ENCODE assay signal across 10 mouse cellular contexts in genomic region chr4:99182660-99183431, GRCm38 (mm10). TPM values are rescaled to one million over a fixed set of nuclear protein-coding genes. Genes with fewer than 3 reads are reported as not detected.
DNase-seq lines count a peak whose midpoint lies in the region; ATAC-seq and TF ChIP-seq lines count a peak whose summit lies in the region.
"Had no signal": no experiment of that assay in that cellular context is flagged by ENCODE, and none has a peak within 500 bp of the region (broad histone marks: within the 10 kb centered on the region; RNA-seq: fewer than 3 reads in every experiment).

No protein-coding gene starts in this region.

- peak; percentile 72 for TF ChIP-seq CTCF in left cerebral cortex, adult 2 months (IDR thresholded peaks at IDR 0.05)
- peak in 2 of 3 experiments; percentile 61 to 87; a peak in 4 of 6 replicates for TF ChIP-seq CTCF in MEL (IDR thresholded peaks at IDR 0.05 in 2 of 3, conservative IDR thresholded peaks at IDR 0.05 in 1 of 3; ENCODE audit: control insufficient read depth in 1 of 3, insufficient read depth in 1 of 3, low read depth in 2 of 3, low read length in 3 of 3, poor library complexity in 1 of 3, severe bottlenecking in 1 of 3)

- peak overlapping the region; percentile 37 for H3K9ac ChIP-seq in MEL (ENCODE audit: control insufficient read depth, low read depth, low read length, poor library complexity, severe bottlenecking)
- H3K9ac ChIP-seq: embryonic facial prominence, embryonic 15.5 days; liver, embryonic 13.5 days had no signal

- ATAC-seq in common myeloid progenitor, adult 5-6 weeks (replicated peaks; ENCODE audit: low read depth, poor library complexity, severe bottlenecking): peak; percentile 71
- peak; percentile 59; the same call in 1 of the 2 replicates for ATAC-seq in megakaryocyte-erythroid progenitor cell, adult 5-6 weeks (replicated peaks; ENCODE audit: low FRiP score, low TSS enrichment, poor library complexity, severe bottlenecking)

- H3K4me1 ChIP-seq in MEL (ENCODE audit: control insufficient read depth in 1 of 2, insufficient read depth in 2 of 2, low read length in 2 of 2): no peaks in the 10 kb centered on the region; a peak in 2 of 4 replicates
- H3K4me1 ChIP-seq: liver, embryonic 13.5 days had no signal

- TF ChIP-seq POLR2A in MEL (IDR thresholded peaks at IDR 0.05; ENCODE audit: control insufficient read depth in 1 of 2, insufficient read depth in 1 of 2, low read depth in 1 of 2, low read length in 2 of 2, poor library complexity in 1 of 2): no peak

- no peak overlapping the region for H3K27ac ChIP-seq in left cerebral cortex, adult 2 months
- H3K27ac ChIP-seq in MEL (ENCODE audit: control insufficient read depth, low read depth, low read length): no peak overlapping the region
- H3K27ac ChIP-seq: embryonic facial prominence, embryonic 15.5 days; liver, embryonic 13.5 days had no signal

- DNase-seq in left cerebral cortex, adult 2 months (ENCODE audit: extremely low spot score in 1 of 2, low spot score in 2 of 2): no peak
- DNase-seq in left cerebral cortex, adult 18-20 months (ENCODE audit: low spot score in 2 of 2): no peak
- peak; percentile 82 for DNase-seq in MEL (ENCODE audit: low read depth, low spot score)
- DNase-seq in layer of hippocampus, postnatal 10 days (ENCODE audit: low spot score in 2 of 2): no peak
- no peak for DNase-seq in gastrocnemius, postnatal 10 days
- no peak for DNase-seq in kidney, postnatal 25 days
- DNase-seq: liver, embryonic 13.5 days had no signal

- TF ChIP-seq EP300 in MEL (IDR thresholded peaks at IDR 0.05; ENCODE audit: low read depth in 1 of 2, low read length in 2 of 2): no peak

- H3K36me3 ChIP-seq in MEL (ENCODE audit: control insufficient read depth in 1 of 2, insufficient read depth in 2 of 2, low read length in 2 of 2): no peaks in the 10 kb centered on the region
- H3K36me3 ChIP-seq: embryonic facial prominence, embryonic 15.5 days; liver, embryonic 13.5 days had no signal

- H3K79me2 ChIP-seq in MEL (ENCODE audit: control insufficient read depth, insufficient read depth, low read length, poor library complexity): no peaks in the 10 kb centered on the region

- H3K9me3 ChIP-seq in MEL (replicated peaks; ENCODE audit: insufficient read depth, low read length): no peaks in the 10 kb centered on the region
- H3K9me3 ChIP-seq: embryonic facial prominence, embryonic 15.5 days; liver, embryonic 13.5 days had no signal

- H3K27me3 ChIP-seq in MEL (ENCODE audit: control insufficient read depth in 1 of 2, insufficient read depth in 2 of 2, low read length in 2 of 2): no peaks in the 10 kb centered on the region; a peak in 1 of 4 replicates
- H3K27me3 ChIP-seq: embryonic facial prominence, embryonic 15.5 days; liver, embryonic 13.5 days had no signal

- intact Hi-C loops in left cerebral cortex, adult 2 months (cut with DNase I): loop anchor here (5.0 kb wide), 4 partner anchors 61 to 461 kb away; partner anchors contain the start of gene Dock7

- peak; percentile 97 for TF ChIP-seq RAD21 in MEL (IDR thresholded peaks at IDR 0.05; ENCODE audit: low read depth, low read length)

- no peak overlapping the region for H3K4me3 ChIP-seq in left cerebral cortex, adult 2 months
- peak overlapping the region; percentile 31 to 38; a peak in 3 of 4 replicates for H3K4me3 ChIP-seq in MEL (ENCODE audit: control insufficient read depth in 1 of 2, insufficient read depth in 1 of 2, low read depth in 2 of 2, low read length in 2 of 2)
- H3K4me3 ChIP-seq: embryonic facial prominence, embryonic 15.5 days; liver, embryonic 13.5 days had no signal

TF ChIP-seq in MEL, 35 proteins besides CTCF, POLR2A, EP300 and RAD21:
- TF ChIP-seq ZC3H11A (IDR thresholded peaks at IDR 0.05; ENCODE audit: low read depth, low read length): peak; percentile 89
- no peak for TF ChIP-seq MEF2A (IDR thresholded peaks at IDR 0.05; ENCODE audit: extremely low read depth, insufficient replicate concordance, low read depth, low read length, poor library complexity, severe bottlenecking)
- peak; percentile 80 for TF ChIP-seq SMC3 (IDR thresholded peaks at IDR 0.05; ENCODE audit: low read depth, low read length)
- TF ChIP-seq NRF1 (IDR thresholded peaks at IDR 0.05; ENCODE audit: insufficient read depth, low read depth, low read length, poor library complexity, severe bottlenecking): peak; percentile 58; the same call in 1 of the 2 replicates
- TF ChIP-seq ZNF384 (IDR thresholded peaks at IDR 0.05; ENCODE audit: low read depth, low read length): peak; percentile 96
TF ChIP-seq in MEL: peak in this region for 4.

RNA-seq across cellular contexts. Expression of gene Atg4c, which starts 10.9 kb away (rescaled TPM):
- total RNA-seq in left cerebral cortex, adult 2 months (2021): 10 to 100 TPM; 44.8 to 46.8 TPM
- total RNA-seq in left cerebral cortex, adult 18-20 months (2021): 10 to 100 TPM; 42.7 to 44.2 TPM
- total RNA-seq in MEL (2012; rRNA removed): 1.2 and 1.9 TPM in 2 replicates
- polyA plus RNA-seq in MEL (2012; ENCODE audit: insufficient read depth in 1 of 2, insufficient read length in 2 of 2, low read depth in 1 of 2, low replicate concordance in 2 of 2, missing spikeins in 1 of 2): 1 to 10 TPM in 1 of 2 experiments, not detected in 1; 2.3 TPM
- 7.5 and 10.8 TPM in 2 replicates for total RNA-seq in common myeloid progenitor, adult 5-6 weeks (2017)
- 10.2 and 22.9 TPM in 2 replicates for total RNA-seq in megakaryocyte-erythroid progenitor cell, adult 5-6 weeks (2014; fragmentation: Nextera tagmentation)
- 3.4 and 4.7 TPM in 2 replicates for total RNA-seq in megakaryocyte-erythroid progenitor cell, adult 5-6 weeks (2017)
- total RNA-seq in layer of hippocampus, postnatal 10 days (2021): 10 to 100 TPM; 28.2 to 28.3 TPM
- 1 to 10 TPM; 6.8 to 7.5 TPM for total RNA-seq in gastrocnemius, postnatal 10 days (2021)
